Mouse (Mus musculus) spleen, adult 2 months (tissue): ENCODE data around the gene Tmem121. TPM values are rescaled to one million over a fixed set of nuclear protein-coding genes. Genes with fewer than 3 reads are reported as not detected.

ENCODE experiments used
- DNase-seq, 2 experiments: peaks; one replicate each; pipeline versions ENCODE4 v3.0.0 to v3.0.0-alpha.2; 2012 to 2021; ENCODE audit warnings: low spot score in 2 of 2, low read depth in 1 of 2
- H3K27ac ChIP-seq: fragments of 200-500 bp; 2 replicates; pipeline ENCODE4 v1.5.1; 2012; ENCODE audit warnings: low read length, inconsistent platforms; ENCODE audit not compliant: insufficient read depth
- H3K27me3 ChIP-seq: fragments of 200-500 bp; 2 replicates; pipeline ENCODE4 v1.6.1; 2012; ENCODE audit warnings: mild to moderate bottlenecking, moderate library complexity, low read length, inconsistent platforms; ENCODE audit not compliant: control insufficient read depth, insufficient read depth
- H3K36me3 ChIP-seq: fragments of 200-500 bp; 2 replicates; pipeline ENCODE4 v1.6.1; 2012; ENCODE audit warnings: mild to moderate bottlenecking, low read length, inconsistent platforms; ENCODE audit not compliant: control insufficient read depth, insufficient read depth
- H3K4me1 ChIP-seq: fragments of 200-500 bp; 2 replicates; pipeline ENCODE4 v1.6.1; 2011; ENCODE audit warnings: inconsistent platforms; ENCODE audit not compliant: control insufficient read depth, insufficient read depth, insufficient read length
- H3K4me3 ChIP-seq: fragments of 200-500 bp; 2 replicates; pipeline ENCODE4 v1.5.1; 2011; ENCODE audit warnings: mild to moderate bottlenecking, inconsistent platforms; ENCODE audit not compliant: insufficient read depth, insufficient read length; ENCODE audit errors: extremely low read depth
- CTCF ChIP-seq: fragments of 200-500 bp; IDR thresholded peaks from 2 replicates; pipeline ENCODE4 v1.5.1; 2011; ENCODE audit warnings: mild to moderate bottlenecking, inconsistent platforms; ENCODE audit not compliant: insufficient read depth, insufficient read length, insufficient replicate concordance; ENCODE audit errors: extremely low read depth
- POLR2A ChIP-seq: fragments of 200-500 bp; IDR thresholded peaks from 2 replicates; pipeline ENCODE4 v1.6.1; 2011; ENCODE audit warnings: low read depth, low read length, inconsistent platforms
- WGBS: fragments of 180-500 bp; shearing (Covaris S2); methylation state at CpG from one replicate; pipeline ENCODE4 v1.1.7; 2018; 5-methylcytosine and 5-hydroxymethylcytosine counted together
- polyA plus RNA-seq: library from polyadenylated mRNA; depleted of rRNA; stranded (reverse); fragments of >200 nt; gene quantifications from 2 replicates; pipeline ENCODE4 v1.2.3, GENCODE M21; 2012

Tmem121 gene
- polyA plus RNA-seq, 1 experiment: 1.7 TPM

DNA sequence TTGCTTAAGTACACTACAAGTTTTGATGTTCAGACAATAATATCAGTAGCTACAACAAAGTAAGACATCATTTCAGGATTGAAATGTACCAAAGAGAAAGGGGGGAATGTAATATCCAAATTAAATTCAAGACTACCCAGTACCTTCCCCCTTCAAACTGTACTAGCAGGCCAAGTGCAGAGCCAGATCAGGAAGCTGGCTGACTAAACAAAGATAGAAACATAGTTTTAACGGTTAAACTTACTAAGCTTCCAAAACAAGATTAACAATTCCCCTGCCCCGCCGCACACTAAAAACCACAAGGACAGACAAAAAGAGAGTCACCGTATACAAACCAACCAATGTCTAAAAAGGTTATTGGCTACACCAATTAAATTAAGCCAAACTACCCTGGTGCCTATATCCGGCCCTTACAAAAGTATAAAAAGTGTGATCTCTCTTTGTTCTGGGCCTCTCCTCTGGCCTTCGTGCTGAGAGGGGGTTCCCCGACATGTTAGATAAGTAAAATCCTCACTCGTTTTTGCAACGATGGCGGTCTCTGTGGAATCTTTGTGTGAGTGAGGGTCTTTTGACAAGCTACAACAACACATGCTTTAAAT is 26.7 kb downstream of the Tmem121 start:
- Histone ChIP-seq H3K4me1 (no peaks in the 10 kb centered on the region), H3K36me3 (no peaks in the 10 kb centered on the region), H3K4me3 (no peak overlapping the region), H3K27ac (no peak overlapping the region), H3K27me3 (no peaks in the 10 kb centered on the region)
- DNase-seq: no peak
- TF ChIP-seq CTCF (no peak), POLR2A (no peak)
- 53% methylated on average over 10 of the region's 10 CpGs for WGBS

DNA sequence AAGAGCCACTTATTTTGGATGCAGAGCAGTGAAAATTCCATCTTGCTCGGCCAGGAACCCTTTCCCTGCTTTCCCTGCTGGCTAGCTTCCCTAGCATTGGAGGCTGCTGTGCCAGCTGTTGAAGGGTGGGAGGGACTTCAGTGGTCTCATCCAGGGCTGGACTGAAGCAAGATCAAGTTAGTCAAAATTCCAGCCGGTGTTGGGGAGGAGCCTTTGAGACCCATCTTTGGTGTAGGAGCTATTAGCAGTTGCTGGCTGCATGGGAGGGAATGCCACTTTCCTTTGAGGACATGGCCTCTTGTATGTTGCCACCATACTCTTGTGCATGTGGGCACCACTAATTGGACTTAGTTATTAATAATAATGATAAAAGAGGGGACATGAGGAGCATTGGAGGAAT is 27.5 kb downstream of the Tmem121 start:
- no peaks in the 10 kb centered on the region for H3K36me3 ChIP-seq
- no peaks in the 10 kb centered on the region for H3K27me3 ChIP-seq
- 81% methylated on average over 2 of the region's 2 CpGs for WGBS
- no peak for TF ChIP-seq POLR2A
- no peak for TF ChIP-seq CTCF
- DNase-seq: no peak
- no peak overlapping the region for H3K27ac ChIP-seq
- no peak overlapping the region for H3K4me3 ChIP-seq
- H3K4me1 ChIP-seq: no peaks in the 10 kb centered on the region

DNA sequence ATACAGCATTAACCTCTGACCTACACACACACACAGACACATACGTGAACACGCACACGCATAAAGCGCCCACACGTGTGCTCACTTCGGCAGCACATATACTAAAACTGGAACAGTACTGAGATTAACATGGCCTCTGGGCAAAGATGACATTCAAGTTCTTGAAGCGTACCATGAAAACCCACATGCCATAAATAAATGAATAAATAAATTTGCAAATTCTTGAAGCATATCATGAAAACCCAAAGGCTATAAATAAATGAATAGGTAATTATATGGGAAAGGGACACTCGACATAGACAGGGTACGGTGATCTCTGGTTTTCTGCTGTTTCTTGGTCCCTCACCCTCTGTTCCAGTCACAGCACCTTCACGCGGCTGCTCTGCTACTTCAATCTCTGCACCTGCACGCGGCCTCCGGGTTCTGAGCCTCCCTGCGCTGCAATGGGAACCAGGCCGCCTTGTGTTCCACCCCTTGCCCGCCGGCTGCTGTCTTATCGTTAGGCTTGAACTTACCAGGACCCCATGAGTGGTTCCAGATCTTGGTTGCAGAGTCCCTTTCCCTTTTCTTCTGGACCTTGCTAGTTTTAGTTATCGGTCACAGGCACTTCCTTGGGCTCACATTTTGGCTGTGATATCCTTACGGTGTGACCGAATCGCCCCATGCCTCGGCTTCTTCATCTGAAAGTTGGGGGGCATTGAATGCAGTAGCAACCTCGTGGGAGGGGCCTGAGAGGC is 28.5 kb downstream of the Tmem121 start:
- H3K4me1 ChIP-seq: no peaks in the 10 kb centered on the region
- no peak for DNase-seq
- TF ChIP-seq POLR2A (no peak), CTCF (no peak)
- 93% methylated on average over 25 of the region's 25 CpGs for WGBS
- H3K27ac ChIP-seq: no peak overlapping the region
- no peaks in the 10 kb centered on the region for H3K36me3 ChIP-seq
- no peak overlapping the region for H3K4me3 ChIP-seq
- H3K27me3 ChIP-seq: no peaks in the 10 kb centered on the region

DNA sequence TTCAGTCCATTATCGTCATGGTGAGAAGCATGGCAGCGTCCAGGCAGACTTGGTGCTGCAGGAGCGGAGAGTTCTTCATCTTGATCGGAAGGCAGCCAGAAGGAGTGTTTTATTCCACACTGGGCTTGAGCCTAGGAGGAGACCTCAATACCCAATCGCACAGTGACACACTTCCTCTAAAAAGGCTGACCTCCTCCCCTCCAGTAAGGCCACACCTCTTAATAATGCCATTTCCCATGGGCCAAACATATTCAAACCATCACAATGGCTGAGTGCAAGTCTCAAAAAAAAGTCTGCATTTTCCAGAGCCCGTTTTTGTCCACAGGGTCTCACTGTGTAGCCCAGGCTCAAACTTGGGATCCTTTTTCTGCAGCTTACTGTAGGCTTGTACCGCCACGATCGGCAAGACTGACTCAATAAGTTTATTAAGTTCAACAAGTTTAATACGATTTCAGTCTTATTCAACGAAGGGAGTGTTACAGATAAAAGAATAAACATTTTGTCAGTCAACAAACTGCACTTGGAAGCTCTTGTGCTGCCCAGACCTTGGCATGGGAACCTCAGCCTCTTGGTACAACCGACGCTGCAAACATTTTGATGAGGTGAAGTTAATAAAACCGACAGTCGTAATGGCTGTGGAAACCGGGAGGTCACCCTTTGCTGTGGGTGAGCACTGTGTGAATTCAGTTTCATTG is 29.4 kb downstream of the Tmem121 start:
- DNase-seq: no peak

DNA sequence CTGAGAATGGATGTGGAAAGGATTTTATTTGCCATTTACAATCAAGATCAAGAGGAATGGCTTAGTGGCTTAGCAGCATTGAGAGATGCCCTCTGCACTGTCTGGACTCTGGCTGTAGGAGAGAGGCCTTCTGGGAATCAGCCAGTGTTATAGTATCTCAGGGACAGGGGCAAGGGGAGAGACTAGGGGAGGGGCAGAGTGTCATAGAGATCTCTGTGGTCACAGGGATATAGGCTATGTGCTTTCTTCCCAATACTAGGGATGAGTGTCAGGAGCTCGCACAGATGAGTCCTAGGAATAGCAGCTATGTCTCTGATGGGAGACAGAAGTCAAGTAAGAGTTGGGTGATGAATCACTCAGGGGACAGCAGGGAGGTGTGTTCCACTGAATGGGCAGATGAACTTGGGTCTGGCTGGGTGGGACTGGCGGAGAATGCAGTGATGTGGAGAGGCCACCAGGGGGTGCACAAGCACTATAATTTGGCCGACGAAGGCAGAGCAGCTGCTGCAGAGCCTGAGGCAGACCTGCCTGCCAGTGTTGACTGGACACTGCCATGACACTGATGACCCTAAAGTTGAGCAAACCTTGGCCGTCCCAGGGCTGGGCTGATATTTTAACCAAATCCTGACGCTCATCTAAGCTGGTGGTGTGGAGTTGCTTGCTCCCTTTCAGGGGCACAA is 30.1 kb downstream of the Tmem121 start:
- H3K27ac ChIP-seq: no peak overlapping the region
- no peaks in the 10 kb centered on the region for H3K4me1 ChIP-seq
- DNase-seq: peak; percentile 35 to 69
- H3K4me3 ChIP-seq: no peak overlapping the region
- TF ChIP-seq CTCF (peak; percentile 87), POLR2A (no peak)
- no peaks in the 10 kb centered on the region for H3K27me3 ChIP-seq
- WGBS: 17% methylated on average over 6 of the region's 6 CpGs
- no peaks in the 10 kb centered on the region for H3K36me3 ChIP-seq

More for the DNA sequence above, 29.4 kb downstream of the Tmem121 start:
- H3K27me3 ChIP-seq: no peaks in the 10 kb centered on the region
- H3K27ac ChIP-seq: no peak overlapping the region
- no peak overlapping the region for H3K4me3 ChIP-seq
- no peaks in the 10 kb centered on the region for H3K4me1 ChIP-seq
- no peak for TF ChIP-seq CTCF
- TF ChIP-seq POLR2A: no peak
- H3K36me3 ChIP-seq: no peaks in the 10 kb centered on the region
- 87% methylated on average over 16 of the region's 16 CpGs for WGBS

DNA sequence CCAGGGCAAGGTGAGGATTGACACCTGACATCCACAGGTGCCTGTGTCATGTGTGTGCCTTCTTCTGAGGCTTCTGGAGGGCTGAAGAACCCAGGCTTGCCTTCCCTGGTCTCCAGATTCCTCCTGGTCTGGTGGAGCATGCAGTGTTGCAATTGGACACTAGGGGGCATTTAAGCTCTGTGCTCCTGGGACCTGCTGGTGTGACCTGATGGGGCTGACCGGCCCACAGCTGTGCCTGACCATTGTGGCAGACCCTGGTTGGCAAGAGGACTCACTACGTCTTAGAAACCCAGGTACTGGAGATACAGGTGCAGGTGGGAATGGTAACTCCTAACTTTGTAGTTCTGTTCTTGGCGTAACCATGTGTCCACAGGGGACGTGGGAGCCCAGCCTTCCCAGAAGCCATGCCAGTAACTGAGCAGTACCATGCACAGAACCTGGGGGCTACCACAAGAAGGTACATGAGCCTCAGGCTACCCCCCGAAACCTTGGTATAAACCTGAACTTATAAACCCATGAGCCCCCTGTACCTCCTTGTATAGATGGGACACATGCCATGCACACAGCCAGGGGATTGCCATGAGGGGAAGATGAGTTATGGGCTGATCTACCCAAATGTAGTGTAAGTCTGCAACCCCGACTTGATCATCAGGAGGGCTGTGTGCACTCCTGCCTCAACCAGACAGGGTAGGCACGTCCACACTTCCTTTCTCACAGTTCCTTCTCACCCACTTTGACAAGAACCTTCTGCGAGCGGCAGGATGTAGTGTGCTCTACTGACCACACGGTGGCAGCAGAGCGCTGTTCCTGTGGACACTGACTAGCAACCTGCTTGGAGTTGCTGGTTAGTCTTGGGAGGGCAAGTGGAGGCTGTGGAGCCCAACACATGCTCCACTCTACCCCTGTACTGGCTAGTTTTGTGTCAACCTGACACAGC is 31.8 kb downstream of the Tmem121 start:
- H3K36me3 ChIP-seq: no peaks in the 10 kb centered on the region
- no peaks in the 10 kb centered on the region for H3K4me1 ChIP-seq
- H3K4me3 ChIP-seq: no peak overlapping the region
- WGBS: 26% methylated on average over 11 of the region's 11 CpGs
- DNase-seq: peak; percentile 76 to 77
- H3K27ac ChIP-seq: no peak overlapping the region
- peak; percentile 98; the same call in 1 of the 2 replicates for TF ChIP-seq CTCF
- no peak for TF ChIP-seq POLR2A
- no peaks in the 10 kb centered on the region for H3K27me3 ChIP-seq
